In the genomic region with DNA sequence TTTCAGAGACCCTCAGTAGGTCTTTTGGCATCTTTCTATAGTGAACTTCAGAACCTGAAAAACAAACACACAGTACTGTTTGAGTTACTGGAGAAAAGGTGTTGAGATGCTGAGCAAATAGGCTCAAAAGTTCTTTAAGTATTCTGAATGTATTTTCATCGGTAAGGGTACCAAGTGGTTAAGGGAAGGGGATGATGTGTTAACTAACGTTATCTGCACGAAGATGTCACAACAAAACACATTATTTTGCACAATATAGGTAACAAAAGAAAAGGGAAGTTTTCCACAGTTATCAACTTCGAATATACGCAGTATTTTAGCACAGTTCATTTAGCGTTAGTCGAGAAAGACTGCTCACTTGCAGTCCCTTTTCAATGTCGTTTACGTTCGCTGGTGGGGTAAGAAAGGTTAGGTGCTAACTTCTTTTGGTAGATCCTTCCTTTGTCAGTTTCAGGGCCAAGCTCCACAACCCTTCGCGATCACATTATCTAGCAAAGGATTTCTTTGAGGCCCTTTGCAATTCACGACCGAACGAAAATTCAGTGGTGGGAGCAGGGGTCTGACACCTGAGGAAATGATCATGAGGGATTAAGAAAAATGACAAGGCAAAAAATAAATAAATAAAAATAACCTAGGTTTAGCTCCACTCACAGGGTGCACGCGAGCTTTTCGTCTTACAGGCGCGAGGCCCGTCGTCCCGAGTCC, we compare ENCODE assay signal across 8 mouse cellular contexts. TPM values are rescaled to one million over a fixed set of nuclear protein-coding genes. Genes with fewer than 3 reads are reported as not detected.
A peak's percentile ranks its signal among the peaks of the same experiment; 100 is the strongest.
DNase-seq lines count a peak whose midpoint lies in the region; ATAC-seq and TF ChIP-seq lines count a peak whose summit lies in the region.

No protein-coding gene starts in this region.

- TF ChIP-seq EP300 in ES-Bruce4 (IDR thresholded peaks at IDR 0.05; ENCODE audit: insufficient read depth, low read depth, low read length) = no peak

- intact Hi-C loops in left cerebral cortex, postnatal 14 days (cut with DNase I) = loop anchor here (5.0 to 10.0 kb wide), 4 partner anchors 37 to 127 kb away; partner anchors contain the start of gene Pcf11

- WGBS in forebrain, embryonic 13.5 days = under 1% methylated on average over 23 of the region's 23 CpGs
- WGBS in liver, embryonic 11.5 days = 3% methylated on average over 23 of the region's 23 CpGs
- 1% methylated on average over 23 of the region's 23 CpGs for WGBS in stomach, embryonic 16.5 days

- TF ChIP-seq CTCF in ES-Bruce4 (IDR thresholded peaks at IDR 0.05; ENCODE audit: low read depth, low read length) = no peak

- peaks cover 31% of the 10 kb centered on the region for H3K36me3 ChIP-seq in ES-Bruce4 (ENCODE audit: control insufficient read depth, insufficient read depth, low read length, poor library complexity, severe bottlenecking)
- H3K36me3 ChIP-seq in forebrain, embryonic 13.5 days (ENCODE audit: poor library complexity, severe bottlenecking) = peaks cover 15% of the 10 kb centered on the region; the same call in 1 of the 2 replicates
- peaks cover 6% of the 10 kb centered on the region; the same call in 1 of the 2 replicates for H3K36me3 ChIP-seq in liver, embryonic 11.5 days (ENCODE audit: control insufficient read depth, insufficient read depth, low read length)
- 0 out of 2 replicates have a peak, but pooled peaks cover 3% of the 10 kb centered on the region for H3K36me3 ChIP-seq in stomach, embryonic 16.5 days (ENCODE audit: control insufficient read depth, insufficient read depth, low read length)

- peak overlapping the region; percentile 63 for H3K4me2 ChIP-seq in forebrain, embryonic 13.5 days
- H3K4me2 ChIP-seq in liver, embryonic 11.5 days = peak overlapping the region; percentile 74
- peak overlapping the region; percentile 91 for H3K4me2 ChIP-seq in stomach, embryonic 16.5 days (ENCODE audit: low read depth, low read length)

- DNase-seq in heart, adult 11 months = peak; percentile 86
- no peak for DNase-seq in heart, adult 18-20 months
- no peak for DNase-seq in liver, embryonic 11.5 days (ENCODE audit: low spot score)
- DNase-seq in cerebellum, postnatal 4 days (ENCODE audit: low spot score in 2 of 2) = no peak
- no peak for DNase-seq in left cerebral cortex, postnatal 14 days (ENCODE audit: low spot score in 2 of 2)

- H3K4me3 ChIP-seq in ES-Bruce4 (ENCODE audit: low read depth, low read length) = peak overlapping the region; percentile 76
- peak overlapping the region; percentile 85 for H3K4me3 ChIP-seq in forebrain, embryonic 13.5 days
- peak overlapping the region; percentile 74 for H3K4me3 ChIP-seq in liver, embryonic 11.5 days (ENCODE audit: low read depth, low read length)
- peak overlapping the region; percentile 69 for H3K4me3 ChIP-seq in stomach, embryonic 16.5 days (replicated peaks; ENCODE audit: low read length)

- no peak for ATAC-seq in forebrain, embryonic 13.5 days
- no peak for ATAC-seq in liver, embryonic 11.5 days (replicated peaks; ENCODE audit: low FRiP score)
- ATAC-seq in stomach, embryonic 16.5 days (ENCODE audit: insufficient read depth, low FRiP score) = no peak

- H3K4me1 ChIP-seq in ES-Bruce4 (ENCODE audit: control insufficient read depth, insufficient read depth, low read length) = peaks cover 3% of the 10 kb centered on the region
- peaks cover 41% of the 10 kb centered on the region for H3K4me1 ChIP-seq in forebrain, embryonic 13.5 days
- peaks cover 15% of the 10 kb centered on the region for H3K4me1 ChIP-seq in liver, embryonic 11.5 days (replicated peaks; ENCODE audit: control insufficient read depth, insufficient read depth, low read length)
- peaks cover 24% of the 10 kb centered on the region for H3K4me1 ChIP-seq in stomach, embryonic 16.5 days (ENCODE audit: control insufficient read depth, insufficient read depth, low read length)

- TF ChIP-seq POLR2A in ES-Bruce4 (IDR thresholded peaks at IDR 0.05; ENCODE audit: insufficient read depth, low read length) = no peak

- peaks cover 3% of the 10 kb centered on the region; the same call in 1 of the 2 replicates for H3K9me3 ChIP-seq in ES-Bruce4 (replicated peaks; ENCODE audit: control insufficient read depth, insufficient read depth, low read length, poor library complexity, severe bottlenecking)
- H3K9me3 ChIP-seq in forebrain, embryonic 13.5 days (replicated peaks) = no peaks in the 10 kb centered on the region
- no peaks in the 10 kb centered on the region for H3K9me3 ChIP-seq in liver, embryonic 11.5 days (ENCODE audit: control insufficient read depth, low read length)
- H3K9me3 ChIP-seq in stomach, embryonic 16.5 days (replicated peaks; ENCODE audit: control insufficient read depth, low read length) = no peaks in the 10 kb centered on the region

- peak overlapping the region; percentile 89 for H3K9ac ChIP-seq in ES-Bruce4 (ENCODE audit: low read depth, poor library complexity, severe bottlenecking)
- peak overlapping the region; percentile 98 for H3K9ac ChIP-seq in forebrain, embryonic 13.5 days
- peak overlapping the region; percentile 90 for H3K9ac ChIP-seq in liver, embryonic 11.5 days (ENCODE audit: low read depth, low read length)
- peak overlapping the region; percentile 91 for H3K9ac ChIP-seq in stomach, embryonic 16.5 days (ENCODE audit: low read length)

- H3K27me3 ChIP-seq in ES-Bruce4 (ENCODE audit: control insufficient read depth, insufficient read depth, low read length, poor library complexity, severe bottlenecking) = no peaks in the 10 kb centered on the region
- H3K27me3 ChIP-seq in forebrain, embryonic 13.5 days = no peaks in the 10 kb centered on the region
- no peaks in the 10 kb centered on the region; the same call in none of the 2 replicates for H3K27me3 ChIP-seq in liver, embryonic 11.5 days (replicated peaks; ENCODE audit: control insufficient read depth, insufficient read depth, low read length)
- H3K27me3 ChIP-seq in stomach, embryonic 16.5 days (ENCODE audit: control insufficient read depth, insufficient read depth, low read length) = no peaks in the 10 kb centered on the region

- H3K27ac ChIP-seq in ES-Bruce4 (ENCODE audit: insufficient read depth, low read length) = no peak overlapping the region
- peak overlapping the region; percentile 95 for H3K27ac ChIP-seq in forebrain, embryonic 13.5 days
- peak overlapping the region; percentile 73 for H3K27ac ChIP-seq in liver, embryonic 11.5 days (ENCODE audit: low read depth, low read length)
- peak overlapping the region; percentile 90 for H3K27ac ChIP-seq in stomach, embryonic 16.5 days (ENCODE audit: low read length)

RNA-seq across cellular contexts. Expression of gene Rab30, which starts 0.8 kb away (rescaled TPM):
- total RNA-seq in heart, adult 18-20 months (2021) = 10 to 100 TPM; 22.0 to 23.3 TPM
- polyA plus RNA-seq in ES-Bruce4 (2011; ENCODE audit: insufficient read depth, insufficient read length, low read depth, missing spikeins) = 3.7 and 5.9 TPM in 2 replicates
- polyA plus RNA-seq in forebrain, embryonic 13.5 days (2015; fragmentation: Nextera tagmentation; extraction: Ambion mirVana) = 19.8 and 21.4 TPM in 2 replicates
- 4.6 and 6.4 TPM in 2 replicates for polyA plus RNA-seq in liver, embryonic 11.5 days (2014; fragmentation: Nextera tagmentation; extraction: Ambion mirVana)
- 20.9 and 24.1 TPM in 2 replicates for polyA plus RNA-seq in stomach, embryonic 16.5 days (2015; fragmentation: Nextera tagmentation; extraction: Ambion mirVana)
- 10 to 100 TPM; 32.6 to 36.0 TPM for total RNA-seq in left cerebral cortex, postnatal 14 days (2021)
